Mouse (Mus musculus): ENCODE results near the gene Prdm2. TPM values are rescaled to one million over a fixed set of nuclear protein-coding genes. Genes with fewer than 3 reads are reported as not detected.

Gene Prdm2
- polyA plus RNA-seq, 1 experiment from 2014 or later, result 20.2 TPM

GRCm38 (mm10) chr4:143090551-143090950 is 122.2 kb downstream of the Prdm2 start:
- Histone ChIP-seq H3K9ac (no peak overlapping the region), H3K9me3 (replicated peaks) (no peaks in the 10 kb centered on the region), H3K4me3 (no peak overlapping the region), H3K36me3 (no peaks in the 10 kb centered on the region), H3K27me3 (no peaks in the 10 kb centered on the region), H3K4me1 (0 out of 2 replicates have a peak, but pooled peaks cover 11% of the 10 kb centered on the region), H3K4me2 (replicated peaks) (no peak overlapping the region), H3K27ac (no peak overlapping the region)
- 100% methylated on average over 3 of the region's 3 CpGs for WGBS
- ATAC-seq (ENCODE audit: low FRiP score), result no peak

DNA sequence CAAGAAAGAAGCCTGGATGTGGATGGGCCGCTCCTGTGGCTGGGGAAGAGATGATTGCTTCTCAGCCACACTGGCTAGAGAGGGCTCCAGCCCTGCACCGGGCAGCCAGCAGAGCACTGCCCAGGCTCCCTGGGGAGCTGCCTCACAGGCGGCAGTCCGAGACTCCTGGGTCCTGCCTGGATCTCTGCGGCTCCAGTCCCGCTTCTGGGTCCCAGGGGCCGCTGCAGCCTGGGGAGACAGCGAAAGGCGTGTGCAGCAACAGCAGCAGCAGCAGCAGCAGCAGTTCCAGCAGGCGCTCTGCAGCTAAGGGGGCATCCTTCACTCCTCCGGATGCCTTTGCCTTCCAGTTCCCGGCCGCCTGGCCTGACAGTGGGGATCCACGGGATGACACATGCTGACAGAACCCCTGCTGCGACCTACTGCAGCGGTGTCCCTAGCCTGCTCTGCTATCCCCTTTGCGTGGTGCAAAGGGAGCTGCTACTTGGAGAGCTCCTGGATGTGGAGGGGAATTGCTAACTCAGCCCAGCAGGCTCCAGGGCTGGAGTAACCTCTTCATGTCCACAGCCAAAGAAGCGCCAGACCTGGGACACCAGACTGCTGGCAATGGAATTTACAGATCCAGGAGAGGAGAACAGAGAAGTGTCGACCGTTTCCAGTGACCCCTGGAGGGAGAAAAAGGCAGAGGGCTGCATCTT is 138.6 kb downstream of the Prdm2 start:
- H3K9ac ChIP-seq, result peak overlapping the region; percentile 47
- 3% methylated on average over 20 of the region's 20 CpGs for WGBS

DNA sequence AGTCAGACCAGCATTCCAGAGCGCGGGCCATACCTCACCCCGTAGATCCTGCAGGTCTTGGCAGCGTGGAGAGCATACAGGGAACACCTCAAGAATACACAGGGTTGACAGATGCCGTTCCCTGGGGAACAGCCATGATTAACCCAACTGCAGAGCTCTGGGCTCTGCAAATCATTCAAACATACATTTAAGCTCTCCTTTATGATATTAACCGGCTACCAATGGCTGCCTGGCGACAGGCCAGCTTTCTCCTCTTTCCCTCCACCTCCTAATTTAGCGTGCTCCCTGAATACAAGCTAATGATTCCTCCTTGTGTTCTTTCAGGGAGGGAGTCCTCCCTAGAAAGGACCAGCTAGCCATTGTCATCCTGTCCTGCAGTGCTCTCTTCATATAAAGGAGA is 141.0 kb downstream of the Prdm2 start:
- Histone ChIP-seq H3K27me3 (peaks cover 5% of the 10 kb centered on the region; the same call in 1 of the 2 replicates), H3K4me2 (replicated peaks) (no peak overlapping the region), H3K27ac (no peak overlapping the region), H3K4me3 (no peak overlapping the region), H3K9me3 (replicated peaks) (no peaks in the 10 kb centered on the region), H3K9ac (no peak overlapping the region), H3K36me3 (no peaks in the 10 kb centered on the region), H3K4me1 (peaks cover 16% of the 10 kb centered on the region)
- 51% methylated on average over 8 of the region's 8 CpGs for WGBS
- no peak for ATAC-seq (ENCODE audit: low FRiP score)

More for the DNA sequence above, 138.6 kb downstream of the Prdm2 start:
- ATAC-seq (ENCODE audit: low FRiP score), result peak; percentile 48
- Histone ChIP-seq H3K36me3 (no peaks in the 10 kb centered on the region), H3K27ac (no peak overlapping the region), H3K27me3 (peaks cover 5% of the 10 kb centered on the region; the same call in 1 of the 2 replicates), H3K4me2 (replicated peaks) (peak overlapping the region; percentile 55), H3K4me3 (peak overlapping the region; percentile 21), H3K4me1 (peaks cover 16% of the 10 kb centered on the region), H3K9me3 (replicated peaks) (no peaks in the 10 kb centered on the region)

DNA sequence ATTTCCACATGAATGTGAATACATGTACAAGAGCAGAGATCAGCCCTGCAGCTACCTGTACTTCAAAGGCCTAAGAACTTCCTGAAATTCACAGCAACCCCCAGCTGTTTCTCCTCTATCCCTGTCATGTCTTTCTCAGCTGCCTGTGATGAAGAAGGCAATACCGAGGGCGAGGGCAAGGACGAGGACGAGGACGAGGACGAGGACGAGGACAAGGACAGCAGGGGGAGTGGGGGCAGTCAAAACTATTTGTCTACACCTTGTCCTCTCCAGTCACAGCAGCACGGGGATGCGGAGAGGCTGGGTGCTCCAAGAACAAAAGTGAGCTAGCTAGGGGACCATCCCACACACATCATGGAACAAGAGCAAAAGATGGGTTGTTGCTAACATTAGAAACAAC is 145.8 kb downstream of the Prdm2 start:
- Histone ChIP-seq H3K27me3 (no peaks in the 10 kb centered on the region), H3K36me3 (no peaks in the 10 kb centered on the region), H3K9ac (no peak overlapping the region), H3K27ac (no peak overlapping the region), H3K4me3 (no peak overlapping the region), H3K9me3 (replicated peaks) (no peaks in the 10 kb centered on the region), H3K4me1 (0 out of 2 replicates have a peak, but pooled peaks cover 4% of the 10 kb centered on the region), H3K4me2 (replicated peaks) (no peak overlapping the region)
- ATAC-seq (ENCODE audit: low FRiP score), result no peak
- 91% methylated on average over 9 of the region's 9 CpGs for WGBS

DNA sequence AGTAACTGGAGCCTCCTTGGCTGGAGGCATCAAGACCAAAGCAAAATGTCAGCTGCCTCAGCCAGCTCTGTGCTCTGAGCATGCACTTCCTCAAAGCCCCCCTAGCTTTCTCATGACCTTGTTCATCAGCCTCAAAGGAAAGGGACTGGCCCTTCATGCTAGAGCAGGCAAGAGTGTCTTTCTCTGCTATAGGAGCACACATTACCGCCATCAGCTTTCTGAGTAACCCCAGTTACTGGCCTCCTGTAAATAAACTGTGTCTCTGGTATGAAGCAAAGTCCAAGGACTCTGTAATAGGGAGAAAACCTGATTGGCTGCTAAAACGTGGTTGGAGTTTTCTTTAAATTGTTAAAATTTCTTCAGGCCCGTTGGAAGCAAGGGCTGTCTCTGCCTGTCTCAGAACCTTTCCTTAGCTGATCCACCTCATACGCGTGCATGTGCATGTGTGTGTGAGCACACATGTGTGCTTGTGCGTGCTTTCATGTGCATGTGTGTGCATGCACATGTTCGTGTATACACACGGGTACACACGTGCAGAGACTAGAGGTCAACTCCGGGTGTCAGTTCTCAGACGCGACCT is 153.9 kb downstream of the Prdm2 start:
- ATAC-seq (ENCODE audit: low FRiP score), result no peak
- H3K27ac ChIP-seq, result no peak overlapping the region
- no peaks in the 10 kb centered on the region for H3K9me3 ChIP-seq (replicated peaks)
- H3K4me1 ChIP-seq, result peaks cover 5% of the 10 kb centered on the region; the same call in 1 of the 2 replicates
- H3K36me3 ChIP-seq, result no peaks in the 10 kb centered on the region
- 89% methylated on average over 12 of the region's 12 CpGs for WGBS
- H3K9ac ChIP-seq, result no peak overlapping the region
- no peaks in the 10 kb centered on the region for H3K27me3 ChIP-seq
- no peak overlapping the region for H3K4me2 ChIP-seq (replicated peaks)
- H3K4me3 ChIP-seq, result no peak overlapping the region

Small RNA genes within 50 kb of the gene (microRNA-seq; reads per million reads assigned to microRNA genes)
- 5.4 reads per million, percentile 14 among the genes with 10 or more reads in this experiment for gene Mir7021

Other genes with a start within 250 kb of the Prdm2 start
- gene Pdpn, start 86.6 kb upstream of the Prdm2 start, polyA plus RNA-seq (2016; fragmentation: Nextera tagmentation; extraction: Ambion mirVana), result 83.2 and 89.1 TPM in 2 replicates
- 0.44 and 0.79 TPM in 2 replicates for gene Lrrc38, start 136.8 kb upstream of the Prdm2 start, polyA plus RNA-seq (2016; fragmentation: Nextera tagmentation; extraction: Ambion mirVana)
- not detected in 2 replicates for gene Pramel1, start 181.4 kb upstream of the Prdm2 start, polyA plus RNA-seq (2016; fragmentation: Nextera tagmentation; extraction: Ambion mirVana)
- gene Pramef8, start 199.4 kb upstream of the Prdm2 start, polyA plus RNA-seq (2016; fragmentation: Nextera tagmentation; extraction: Ambion mirVana), result 23.5 and 23.8 TPM in 2 replicates
- not detected in 2 replicates for gene Oog4, start 237.3 kb upstream of the Prdm2 start, polyA plus RNA-seq (2016; fragmentation: Nextera tagmentation; extraction: Ambion mirVana)